11 mouse cellular contexts compared by ENCODE assay signal in the genomic region with DNA sequence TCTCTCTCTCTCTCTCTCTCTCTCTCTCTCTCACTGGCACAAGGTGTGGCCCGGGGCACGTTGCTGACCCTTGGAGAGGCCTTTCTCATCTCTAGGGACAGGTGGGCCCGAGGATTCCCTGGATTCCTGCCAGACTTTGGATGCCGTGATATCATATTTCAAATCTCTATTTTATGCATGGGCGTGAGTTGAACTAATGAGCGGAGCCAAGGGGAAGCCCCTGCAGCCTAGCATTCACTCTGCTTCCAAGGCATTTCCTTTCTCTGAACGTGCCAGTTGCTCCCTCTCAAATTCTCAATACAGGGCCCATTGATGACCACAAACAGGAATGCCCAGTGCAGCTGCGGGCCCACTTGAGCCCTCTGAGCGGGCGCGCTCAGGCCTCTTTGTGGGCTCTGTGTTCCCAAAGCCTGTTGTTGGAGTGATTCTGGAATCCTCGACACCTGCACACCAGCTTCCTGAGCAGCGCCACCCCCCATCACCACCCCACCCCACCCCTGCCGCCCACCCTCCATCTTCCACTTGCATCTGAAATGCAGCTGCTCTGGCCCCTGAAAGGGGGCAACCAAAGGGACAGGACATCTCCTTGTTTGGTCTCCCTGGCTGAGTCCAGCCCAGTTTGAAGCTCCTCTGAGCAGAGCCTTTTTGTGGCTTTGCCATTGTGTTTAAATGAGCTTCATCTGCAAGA.
DNase-seq lines count a peak whose midpoint lies in the region; ATAC-seq lines count a peak whose summit lies in the region.
"Had no signal": no experiment of that assay in that cellular context is flagged by ENCODE, and none has a peak within 500 bp of the region (broad histone marks: within the 10 kb centered on the region; RNA-seq: fewer than 3 reads in every experiment).

No protein-coding gene starts in this region.

- 45% methylated on average over 14 of the region's 14 CpGs for WGBS in hindbrain, embryonic 12.5 days
- WGBS in midbrain, embryonic 14.5 days = 35% methylated on average over 14 of the region's 14 CpGs

- H3K36me3 ChIP-seq in hindbrain, embryonic 12.5 days = no peaks in the 10 kb centered on the region
- no peaks in the 10 kb centered on the region for H3K36me3 ChIP-seq in midbrain, embryonic 14.5 days (ENCODE audit: control insufficient read depth, insufficient read depth, low read length)

- peak; percentile 60; the same call in 1 of the 2 replicates for ATAC-seq in hindbrain, embryonic 12.5 days (ENCODE audit: low FRiP score)
- peak; percentile 28; the same call in 1 of the 2 replicates for ATAC-seq in midbrain, embryonic 14.5 days (ENCODE audit: low FRiP score, low TSS enrichment)
- no peak for ATAC-seq in monocyte, adult 5-6 weeks (replicated peaks; ENCODE audit: insufficient number of reproducible peaks, low FRiP score, low TSS enrichment, poor library complexity, severe bottlenecking)

- no peak overlapping the region for H3K4me3 ChIP-seq in hindbrain, embryonic 12.5 days
- H3K4me3 ChIP-seq in midbrain, embryonic 14.5 days (replicated peaks; ENCODE audit: low read depth, low read length) = no peak overlapping the region

- H3K4me2 ChIP-seq in hindbrain, embryonic 12.5 days (replicated peaks) = no peak overlapping the region; the same call in 1 of the 2 replicates
- H3K4me2 ChIP-seq in midbrain, embryonic 14.5 days (ENCODE audit: low read length) = no peak overlapping the region

- H3K4me1 ChIP-seq in hindbrain, embryonic 12.5 days = peaks cover 7% of the 10 kb centered on the region; the same call in 1 of the 2 replicates
- H3K4me1 ChIP-seq in midbrain, embryonic 14.5 days (ENCODE audit: control insufficient read depth, insufficient read depth, low read length) = peaks cover 5% of the 10 kb centered on the region

- H3K9ac ChIP-seq in hindbrain, embryonic 12.5 days = no peak overlapping the region
- H3K9ac ChIP-seq in midbrain, embryonic 14.5 days (replicated peaks; ENCODE audit: low read length) = no peak overlapping the region

- 0 out of 2 replicates have a peak overlapping the region, but pooled peaks have one; percentile 32 for H3K27ac ChIP-seq in hindbrain, embryonic 12.5 days
- H3K27ac ChIP-seq in midbrain, embryonic 14.5 days (replicated peaks; ENCODE audit: low read depth, low read length) = no peak overlapping the region

- H3K9me3 ChIP-seq in hindbrain, embryonic 12.5 days (replicated peaks) = no peaks in the 10 kb centered on the region
- H3K9me3 ChIP-seq in midbrain, embryonic 14.5 days (ENCODE audit: control insufficient read depth, low read length) = no peaks in the 10 kb centered on the region

- DNase-seq in layer of hippocampus, postnatal 14 days (ENCODE audit: low spot score in 2 of 2) = peak; percentile 23 to 34
- DNase-seq in layer of hippocampus, postnatal 36 days = no peak
- DNase-seq in embryo, embryonic 11.5 days (ENCODE audit: low read depth, low spot score) = peak; percentile 17
- peak; percentile 26 for DNase-seq in midbrain, embryonic 14.5 days
- no peak for DNase-seq in cerebellum, adult 11 months
- no peak for DNase-seq in spleen, adult 12 weeks (ENCODE audit: low spot score)
- DNase-seq: cerebellum, postnatal 36 days; kidney, adult 9 months; liver had no signal

- H3K27me3 ChIP-seq in hindbrain, embryonic 12.5 days = no peaks in the 10 kb centered on the region
- no peaks in the 10 kb centered on the region for H3K27me3 ChIP-seq in midbrain, embryonic 14.5 days (ENCODE audit: control insufficient read depth, insufficient read depth, low read length)

Comparison
In these comparisons a context has a peak if more than half of its experiments do, and no peak if none do; other contexts are left out.
1. DNase-seq: peak in layer of hippocampus, postnatal 14 days (2 of 2), embryo, embryonic 11.5 days (single experiment) and midbrain, embryonic 14.5 days (single experiment); none in layer of hippocampus, postnatal 36 days (0 of 2), cerebellum, adult 11 months (single experiment) and spleen, adult 12 weeks (single experiment).